Mouse (Mus musculus) A20 (cell line): ENCODE data around the gene Ier5.

ENCODE experiments used
- DNase-seq: peaks from one replicate; pipeline ENCODE4 v3.0.0-alpha.2; 2011; ENCODE audit warnings: low read depth, low spot score

Ier5 gene

GRCm38 (mm10) chr1:155054366-155054965, 45.0 kb downstream of the Ier5 start:
- peak; percentile 76 for DNase-seq

- DNase-seq = no peak
Observed at GRCm38 (mm10) chr1:155053296-155053695, 46.1 kb downstream of the Ier5 start.

- no peak for DNase-seq
Observed at GRCm38 (mm10) chr1:155052761-155053166, 46.7 kb downstream of the Ier5 start.

- peak; percentile 33 for DNase-seq
Observed at GRCm38 (mm10) chr1:155052131-155052760, 47.2 kb downstream of the Ier5 start.

- no peak for DNase-seq
Observed at GRCm38 (mm10) chr1:155051701-155052127, 47.7 kb downstream of the Ier5 start.

GRCm38 (mm10) chr1:155050897-155051592, 48.4 kb downstream of the Ier5 start:
- peak; percentile 82 for DNase-seq

- peak; percentile 92 for DNase-seq
Observed at GRCm38 (mm10) chr1:155050174-155050573, 49.3 kb downstream of the Ier5 start.

- DNase-seq = peak; percentile 88
Observed at GRCm38 (mm10) chr1:155048947-155049346, 50.5 kb downstream of the Ier5 start.
